In genomic region chr6:122295242-122295641, GRCm38 (mm10) we compare ENCODE assay signal across 20 mouse cellular contexts. TPM values are rescaled to one million over a fixed set of nuclear protein-coding genes. Genes with fewer than 3 reads are reported as not detected.
DNase-seq lines count a peak whose midpoint lies in the region; ATAC-seq and TF ChIP-seq lines count a peak whose summit lies in the region.
"Had no signal": no experiment of that assay in that cellular context is flagged by ENCODE, and none has a peak within 500 bp of the region (broad histone marks: within the 10 kb centered on the region; RNA-seq: fewer than 3 reads in every experiment).

No protein-coding gene starts in this region.

- no peak overlapping the region for H3K27ac ChIP-seq in heart, embryonic 10.5 days
- no peak overlapping the region for H3K27ac ChIP-seq in ES-Bruce4 (ENCODE audit: insufficient read depth, low read length)
- no peak overlapping the region for H3K27ac ChIP-seq in kidney, adult 2 months (ENCODE audit: insufficient read depth, low read depth, low read length)
- H3K27ac ChIP-seq: embryonic facial prominence, embryonic 10.5 days; hindbrain, embryonic 12.5 days; intestine, embryonic 15.5 days; limb, embryonic 15.5 days had no signal

- TF ChIP-seq CTCF in ES-Bruce4 (IDR thresholded peaks at IDR 0.05; ENCODE audit: low read depth, low read length): peak; percentile 45
- no peak for TF ChIP-seq CTCF in kidney, adult 2 months (conservative IDR thresholded peaks at IDR 0.05; ENCODE audit: insufficient read depth, insufficient read length, low read depth, low read length)

- H3K9me3 ChIP-seq in heart, embryonic 10.5 days: no peaks in the 10 kb centered on the region
- H3K9me3 ChIP-seq in ES-Bruce4 (replicated peaks; ENCODE audit: control insufficient read depth, insufficient read depth, low read length, poor library complexity, severe bottlenecking): no peaks in the 10 kb centered on the region
- H3K9me3 ChIP-seq: embryonic facial prominence, embryonic 10.5 days; hindbrain, embryonic 12.5 days; intestine, embryonic 15.5 days; limb, embryonic 15.5 days; megakaryocyte, embryonic 14.5 days had no signal

- H3K27me3 ChIP-seq in heart, embryonic 10.5 days (ENCODE audit: insufficient read depth, poor library complexity, severe bottlenecking): no peaks in the 10 kb centered on the region
- H3K27me3 ChIP-seq in ES-Bruce4 (ENCODE audit: control insufficient read depth, insufficient read depth, low read length, poor library complexity, severe bottlenecking): no peaks in the 10 kb centered on the region
- H3K27me3 ChIP-seq in kidney, adult 2 months (replicated peaks; ENCODE audit: control insufficient read depth, insufficient read depth, low read length): no peaks in the 10 kb centered on the region
- H3K27me3 ChIP-seq: hindbrain, embryonic 12.5 days; intestine, embryonic 15.5 days; limb, embryonic 15.5 days; megakaryocyte, embryonic 14.5 days had no signal

- peaks cover 8% of the 10 kb centered on the region for H3K4me1 ChIP-seq in heart, embryonic 10.5 days
- H3K4me1 ChIP-seq in ES-Bruce4 (ENCODE audit: control insufficient read depth, insufficient read depth, low read length): no peaks in the 10 kb centered on the region
- H3K4me1 ChIP-seq in kidney, adult 2 months (ENCODE audit: control insufficient read depth, insufficient read depth, low read length): no peaks in the 10 kb centered on the region
- H3K4me1 ChIP-seq: intestine, embryonic 15.5 days had no signal

- DNase-seq in heart, postnatal 4 days: peak; percentile 16
- no peak for DNase-seq in heart, embryonic 10.5 days (ENCODE audit: low spot score)
- DNase-seq in A20 (ENCODE audit: low read depth, low spot score): peak; percentile 22
- no peak for DNase-seq in right cerebral cortex, postnatal 25 days
- no peak for DNase-seq in kidney, adult 2 months
- DNase-seq: adrenal gland, postnatal 10 days; cerebellum, adult 18-20 months; thymus, postnatal 14 days had no signal

- no peak for TF ChIP-seq POLR2A in ES-Bruce4 (IDR thresholded peaks at IDR 0.05; ENCODE audit: insufficient read depth, low read length)
- TF ChIP-seq POLR2A in kidney, adult 2 months (IDR thresholded peaks at IDR 0.05; ENCODE audit: low read depth, low read length): no peak

- no peak overlapping the region for H3K9ac ChIP-seq in ES-Bruce4 (ENCODE audit: low read depth, poor library complexity, severe bottlenecking)
- H3K9ac ChIP-seq: hindbrain, embryonic 12.5 days; intestine, embryonic 15.5 days; limb, embryonic 15.5 days had no signal

- ATAC-seq in megakaryocyte, adult 5-6 weeks (ENCODE audit: poor library complexity, severe bottlenecking): 0 out of 2 replicates have a peak, but pooled peaks have one; percentile 25
- ATAC-seq: forebrain, embryonic 14.5 days; intestine, embryonic 15.5 days had no signal

- WGBS in heart, embryonic 10.5 days: 31% methylated on average over 9 of the region's 9 CpGs
- 61% methylated on average over 9 of the region's 9 CpGs for WGBS in kidney, adult 2 months

- no peak overlapping the region for H3K4me3 ChIP-seq in heart, embryonic 10.5 days
- no peak overlapping the region for H3K4me3 ChIP-seq in ES-Bruce4 (ENCODE audit: low read depth, low read length)
- no peak overlapping the region for H3K4me3 ChIP-seq in kidney, adult 2 months (ENCODE audit: insufficient read depth, low read depth, low read length)
- H3K4me3 ChIP-seq: embryonic facial prominence, embryonic 10.5 days; hindbrain, embryonic 12.5 days; intestine, embryonic 15.5 days; limb, embryonic 15.5 days; megakaryocyte, embryonic 14.5 days had no signal

- H3K36me3 ChIP-seq in heart, embryonic 10.5 days: no peaks in the 10 kb centered on the region
- no peaks in the 10 kb centered on the region for H3K36me3 ChIP-seq in ES-Bruce4 (ENCODE audit: control insufficient read depth, insufficient read depth, low read length, poor library complexity, severe bottlenecking)
- no peaks in the 10 kb centered on the region for H3K36me3 ChIP-seq in kidney, adult 2 months (ENCODE audit: control insufficient read depth, insufficient read depth, low read length)
- H3K36me3 ChIP-seq: embryonic facial prominence, embryonic 10.5 days; hindbrain, embryonic 12.5 days; intestine, embryonic 15.5 days; limb, embryonic 15.5 days had no signal

- no peak for TF ChIP-seq EP300 in ES-Bruce4 (IDR thresholded peaks at IDR 0.05; ENCODE audit: insufficient read depth, low read depth, low read length)

RNA-seq across cellular contexts. Expression of gene Klrg1, which starts 12.6 kb away (rescaled TPM):
- not detected for total RNA-seq in heart, postnatal 4 days (2021)
- polyA plus RNA-seq in heart, embryonic 10.5 days (2016; fragmentation: Nextera tagmentation; extraction: Ambion mirVana): not detected in 2 replicates
- polyA plus RNA-seq in ES-Bruce4 (2011; ENCODE audit: insufficient read depth, insufficient read length, low read depth, missing spikeins): not detected in 2 replicates
- 0.56 and 0.64 TPM in 2 replicates for total RNA-seq in megakaryocyte, adult 5-6 weeks (2015)
- 0.44 and 0.65 TPM in 2 replicates for total RNA-seq in megakaryocyte, adult 5-6 weeks (2017)
- polyA plus RNA-seq in kidney, adult 2 months (2012; rRNA removed): 0.08 TPM in 1 of 2 replicates, not detected in the other
- total RNA-seq: granulocyte monocyte progenitor cell, adult 5-6 weeks had no signal
- polyA plus RNA-seq: C2C12; embryonic facial prominence, embryonic 10.5 days; heart, embryonic 14.5 days; intestine, embryonic 15.5 days; lung, embryonic 16.5 days had no signal

RNA-seq across cellular contexts. Expression of gene M6pr, which starts 13.3 kb away (rescaled TPM):
- total RNA-seq in heart, postnatal 4 days (2021): 10 to 100 TPM; 53.4 to 54.6 TPM
- polyA plus RNA-seq in heart, embryonic 10.5 days (2016; fragmentation: Nextera tagmentation; extraction: Ambion mirVana): 98.0 and 102 TPM in 2 replicates
- polyA plus RNA-seq in ES-Bruce4 (2011; ENCODE audit: insufficient read depth, insufficient read length, low read depth, missing spikeins): 98.5 and 104 TPM in 2 replicates
- 158 and 160 TPM in 2 replicates for total RNA-seq in megakaryocyte, adult 5-6 weeks (2015)
- total RNA-seq in megakaryocyte, adult 5-6 weeks (2017): 329 and 358 TPM in 2 replicates
- 94.4 and 107 TPM in 2 replicates for polyA plus RNA-seq in kidney, adult 2 months (2012; rRNA removed)

RNA-seq across cellular contexts. Expression of gene Phc1, which starts 45.1 kb away (rescaled TPM):
- 10 to 100 TPM; 32.6 to 36.5 TPM for total RNA-seq in heart, postnatal 4 days (2021)
- polyA plus RNA-seq in heart, embryonic 10.5 days (2016; fragmentation: Nextera tagmentation; extraction: Ambion mirVana): 15.9 and 21.8 TPM in 2 replicates
- 206 and 226 TPM in 2 replicates for polyA plus RNA-seq in ES-Bruce4 (2011; ENCODE audit: insufficient read depth, insufficient read length, low read depth, missing spikeins)
- 5.0 and 13.3 TPM in 2 replicates for total RNA-seq in megakaryocyte, adult 5-6 weeks (2015)
- total RNA-seq in megakaryocyte, adult 5-6 weeks (2017): 3.3 and 3.6 TPM in 2 replicates
- polyA plus RNA-seq in kidney, adult 2 months (2012; rRNA removed): 27.4 and 39.1 TPM in 2 replicates

Comparison
In these comparisons a context has a peak if more than half of its experiments do, and no peak if none do; other contexts are left out.
1. DNase-seq: peak in heart, postnatal 4 days (single experiment) and A20 (single experiment); none in heart, embryonic 10.5 days (single experiment), right cerebral cortex, postnatal 25 days (single experiment) and kidney, adult 2 months (single experiment).